Mouse (Mus musculus) left cerebral cortex, postnatal 4 days (tissue): ENCODE measurements at regions not wholly inside any gene's neighbourhood (a gene's known extent, or its start where the extent isn't known, plus 50 kb on each side); places are given as distances from the start of the nearest gene placed in this dataset.
A peak's percentile ranks its signal among the peaks of the same experiment; 100 is the strongest.

Source experiments
- DNase-seq: peaks from one replicate; pipeline ENCODE4 v3.0.0-alpha.2; 2022
- intact Hi-C: fragments of 180-260 bp; cut with DNase I; formaldehyde crosslinking; loops from one replicate; pipeline ENCODE4 v1.15.1; 2025

GRCm38 (mm10) chr9:83326437-83327086 lies 114.4 kb downstream of the Lca5 start:
- DNase-seq, result no peak
- intact Hi-C loops, result no loop called here

- intact Hi-C loops, result no loop called here
- DNase-seq, result peak; percentile 56
Measured at GRCm38 (mm10) chr9:83325910-83326309, 115.0 kb downstream of the Lca5 start.

- DNase-seq, result no peak
- intact Hi-C loops, result no loop called here
Measured at GRCm38 (mm10) chr9:83324336-83324735, 116.6 kb downstream of the Lca5 start.

- no peak for DNase-seq
- intact Hi-C loops, result no loop called here
Measured at GRCm38 (mm10) chr9:83322991-83323583, 117.8 kb downstream of the Lca5 start.

GRCm38 (mm10) chr9:83321793-83322192 lies 119.1 kb downstream of the Lca5 start:
- intact Hi-C loops, result no loop called here
- no peak for DNase-seq

GRCm38 (mm10) chr9:83320834-83321233 lies 120.1 kb downstream of the Lca5 start:
- DNase-seq, result no peak
- intact Hi-C loops, result no loop called here

- no peak for DNase-seq
- intact Hi-C loops, result no loop called here
Measured at GRCm38 (mm10) chr9:83316818-83317162, 124.1 kb downstream of the Lca5 start.

- DNase-seq, result peak; percentile 74
- intact Hi-C loops, result no loop called here
Measured at GRCm38 (mm10) chr9:83315941-83316817, 124.7 kb downstream of the Lca5 start.

GRCm38 (mm10) chr9:83308771-83309170 lies 132.2 kb downstream of the Lca5 start:
- DNase-seq, result no peak
- intact Hi-C loops, result no loop called here

- intact Hi-C loops, result no loop called here
- DNase-seq, result no peak
Measured at GRCm38 (mm10) chr9:83308092-83308491, 132.8 kb downstream of the Lca5 start.

GRCm38 (mm10) chr9:83307349-83307938 lies 133.5 kb downstream of the Lca5 start:
- intact Hi-C loops, result no loop called here
- DNase-seq, result no peak

GRCm38 (mm10) chr9:83304925-83305324 lies 136.0 kb downstream of the Lca5 start:
- intact Hi-C loops, result no loop called here
- no peak for DNase-seq

- intact Hi-C loops, result no loop called here
- DNase-seq, result no peak
Measured at GRCm38 (mm10) chr9:83300500-83300899, 140.4 kb downstream of the Lca5 start.

- no peak for DNase-seq
- intact Hi-C loops, result no loop called here
Measured at GRCm38 (mm10) chr9:83300044-83300443, 140.9 kb downstream of the Lca5 start.

GRCm38 (mm10) chr9:83299623-83300022 lies 141.3 kb downstream of the Lca5 start:
- intact Hi-C loops, result no loop called here

GRCm38 (mm10) chr9:83295453-83295852 lies 145.5 kb downstream of the Lca5 start:
- intact Hi-C loops, result no loop called here
- no peak for DNase-seq

More at GRCm38 (mm10) chr9:83299623-83300022, 141.3 kb downstream of the Lca5 start:
- no peak for DNase-seq

- intact Hi-C loops, result no loop called here
- DNase-seq, result peak; percentile 55
Measured at GRCm38 (mm10) chr9:83294441-83294840, 146.5 kb downstream of the Lca5 start.

GRCm38 (mm10) chr9:83284097-83284496 lies 137.6 kb upstream of the Hmgn3 start:
- DNase-seq, result no peak
- intact Hi-C loops, result no loop called here

GRCm38 (mm10) chr9:83283662-83284061 lies 137.2 kb upstream of the Hmgn3 start:
- intact Hi-C loops, result no loop called here
- no peak for DNase-seq

- DNase-seq, result no peak
- intact Hi-C loops, result no loop called here
Measured at GRCm38 (mm10) chr9:83283249-83283648, 136.8 kb upstream of the Hmgn3 start.

- no peak for DNase-seq
- intact Hi-C loops, result no loop called here
Measured at GRCm38 (mm10) chr9:83277791-83278190, 131.3 kb upstream of the Hmgn3 start.
